Mouse (Mus musculus) liver, adult 2 months (tissue): ENCODE results near the gene Sptssb. TPM values are rescaled to one million over a fixed set of nuclear protein-coding genes. Genes with fewer than 3 reads are reported as not detected.

Experiments
- DNase-seq: peaks from one replicate; pipeline ENCODE4 v3.0.0-alpha.2; 2011; ENCODE audit warnings: low read depth, low spot score; ENCODE audit errors: extremely low read depth
- H3K27ac ChIP-seq: fragments of 200-500 bp; replicated peaks from 2 replicates; pipeline ENCODE4 v1.5.1; 2012; ENCODE audit warnings: low read depth, mild to moderate bottlenecking, control low read depth, inconsistent platforms, low read length; ENCODE audit not compliant: insufficient read depth
- H3K27me3 ChIP-seq: fragments of 200-500 bp; 2 replicates; pipeline ENCODE4 v1.6.1; 2012; ENCODE audit warnings: mild to moderate bottlenecking, moderate library complexity, low read length, inconsistent platforms; ENCODE audit not compliant: control insufficient read depth, insufficient read depth
- H3K36me3 ChIP-seq: fragments of 200-500 bp; 2 replicates; pipeline ENCODE4 v1.6.1; 2012; ENCODE audit warnings: low read length, inconsistent platforms; ENCODE audit not compliant: control insufficient read depth, insufficient read depth
- H3K4me1 ChIP-seq: fragments of 200-500 bp; 2 replicates; pipeline ENCODE4 v1.6.1; 2011; ENCODE audit warnings: low read length; ENCODE audit not compliant: control insufficient read depth, insufficient read depth
- H3K4me3 ChIP-seq: fragments of 200-500 bp; 2 replicates; pipeline ENCODE4 v1.5.1; 2011; ENCODE audit warnings: low read depth, mild to moderate bottlenecking, control low read depth, low read length, moderate library complexity; ENCODE audit not compliant: insufficient read depth
- H3K79me2 ChIP-seq: fragments of 200-500 bp; 2 replicates; pipeline ENCODE4 v1.6.1; 2012; ENCODE audit warnings: inconsistent platforms, mild to moderate bottlenecking, low read length, moderate library complexity; ENCODE audit not compliant: control insufficient read depth, insufficient read depth
- H3K9ac ChIP-seq: fragments of 200-500 bp; 2 replicates; pipeline ENCODE4 v1.6.1; 2012; ENCODE audit warnings: low read depth, mild to moderate bottlenecking, control low read depth, inconsistent platforms, low read length
- CTCF ChIP-seq: fragments of 200-500 bp; IDR thresholded peaks from 2 replicates; pipeline ENCODE4 v1.5.1; 2011; ENCODE audit warnings: low read depth, low read length, control low read depth
- POLR2A ChIP-seq: fragments of 200-500 bp; IDR thresholded peaks from 2 replicates; pipeline ENCODE4 v1.6.1; 2011; ENCODE audit warnings: low read length, control low read depth; ENCODE audit not compliant: insufficient read depth; ENCODE audit errors: extremely low read depth
- WGBS: fragments of 180-500 bp; shearing (Covaris S2); methylation state at CpG from one replicate; pipeline ENCODE4 v1.1.7; 2018; 5-methylcytosine and 5-hydroxymethylcytosine counted together
- polyA plus RNA-seq: library from polyadenylated mRNA; depleted of rRNA; stranded (reverse); fragments of >200 nt; gene quantifications from 2 replicates; pipeline ENCODE4 v1.2.3, GENCODE M21; 2012
- total RNA-seq: library from RNA; depleted of rRNA; stranded (reverse); fragments of >200 nt; gene quantifications from 2 replicates; pipeline ENCODE4 v1.2.3, GENCODE M21; 2014

Sptssb gene
- total and polyA plus RNA-seq, 2 experiments, result 0.18 to 0.64 TPM

DNA sequence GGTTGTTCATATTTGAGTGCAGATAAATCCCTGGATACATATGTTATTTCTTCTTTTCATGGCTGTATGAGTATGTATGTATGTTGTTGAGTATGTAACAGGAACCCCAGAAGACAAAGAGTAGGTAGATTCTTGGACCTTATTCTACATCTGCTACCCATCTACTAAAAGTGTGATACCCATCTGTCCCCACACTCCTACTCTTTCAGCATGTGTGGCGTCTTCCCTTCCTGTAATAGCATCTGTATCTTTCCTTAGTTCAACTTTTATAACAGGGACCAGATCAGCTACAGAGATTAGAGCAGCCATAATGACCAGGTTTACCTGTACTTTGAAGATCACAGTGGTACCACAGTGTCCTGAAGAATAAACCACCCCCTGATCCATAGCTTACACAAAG is 56.6 kb downstream of the Sptssb start:
- Histone ChIP-seq H3K27me3 (no peaks in the 10 kb centered on the region), H3K4me3 (no peak overlapping the region), H3K9ac (no peak overlapping the region), H3K27ac (no peak overlapping the region), H3K4me1 (no peaks in the 10 kb centered on the region), H3K36me3 (no peaks in the 10 kb centered on the region), H3K79me2 (no peaks in the 10 kb centered on the region)
- WGBS, result 94% methylated on average over 1 of the region's 1 CpGs
- no peak for DNase-seq
- TF ChIP-seq POLR2A (no peak), CTCF (no peak)

- no peak for TF ChIP-seq POLR2A
- Histone ChIP-seq H3K4me3 (no peak overlapping the region), H3K9ac (no peak overlapping the region), H3K27me3 (no peaks in the 10 kb centered on the region), H3K36me3 (no peaks in the 10 kb centered on the region), H3K79me2 (no peaks in the 10 kb centered on the region), H3K27ac (no peak overlapping the region), H3K4me1 (no peaks in the 10 kb centered on the region)
- DNase-seq, result no peak
- WGBS, result 79% methylated on average over 7 of the region's 7 CpGs
These were observed 58.8 kb downstream of the Sptssb start for GRCm38 (mm10) chr3:69800829-69801384.

GRCm38 (mm10) chr3:69799096-69799495 is 60.6 kb downstream of the Sptssb start:
- WGBS, result 77% methylated on average over 1 of the region's 1 CpGs
- no peak for DNase-seq

GRCm38 (mm10) chr3:69797969-69798368 is 61.8 kb downstream of the Sptssb start:
- no peaks in the 10 kb centered on the region for H3K4me1 ChIP-seq
- H3K4me3 ChIP-seq, result no peak overlapping the region
- no peak overlapping the region for H3K27ac ChIP-seq
- TF ChIP-seq CTCF, result no peak
- TF ChIP-seq POLR2A, result no peak
- no peak overlapping the region for H3K9ac ChIP-seq
- no peaks in the 10 kb centered on the region for H3K36me3 ChIP-seq
- no peaks in the 10 kb centered on the region for H3K79me2 ChIP-seq
- peak; percentile 11 for DNase-seq
- WGBS, result 47% methylated on average over 2 of the region's 2 CpGs
- no peaks in the 10 kb centered on the region for H3K27me3 ChIP-seq

More at GRCm38 (mm10) chr3:69799096-69799495, 60.6 kb downstream of the Sptssb start:
- H3K36me3 ChIP-seq, result no peaks in the 10 kb centered on the region
- no peaks in the 10 kb centered on the region for H3K27me3 ChIP-seq
- no peak overlapping the region for H3K4me3 ChIP-seq
- no peaks in the 10 kb centered on the region for H3K4me1 ChIP-seq
- H3K79me2 ChIP-seq, result no peaks in the 10 kb centered on the region
- no peak overlapping the region for H3K9ac ChIP-seq
- TF ChIP-seq POLR2A, result no peak
- TF ChIP-seq CTCF, result no peak
- no peak overlapping the region for H3K27ac ChIP-seq

GRCm38 (mm10) chr3:69797533-69797932 is 62.2 kb downstream of the Sptssb start:
- H3K9ac ChIP-seq, result no peak overlapping the region
- no peak overlapping the region for H3K27ac ChIP-seq
- no peaks in the 10 kb centered on the region for H3K79me2 ChIP-seq
- no peaks in the 10 kb centered on the region for H3K27me3 ChIP-seq
- DNase-seq, result no peak
- H3K36me3 ChIP-seq, result no peaks in the 10 kb centered on the region
- no peaks in the 10 kb centered on the region for H3K4me1 ChIP-seq
- no peak overlapping the region for H3K4me3 ChIP-seq
- no peak for TF ChIP-seq CTCF
- no peak for TF ChIP-seq POLR2A
- 91% methylated on average over 4 of the region's 4 CpGs for WGBS

DNA sequence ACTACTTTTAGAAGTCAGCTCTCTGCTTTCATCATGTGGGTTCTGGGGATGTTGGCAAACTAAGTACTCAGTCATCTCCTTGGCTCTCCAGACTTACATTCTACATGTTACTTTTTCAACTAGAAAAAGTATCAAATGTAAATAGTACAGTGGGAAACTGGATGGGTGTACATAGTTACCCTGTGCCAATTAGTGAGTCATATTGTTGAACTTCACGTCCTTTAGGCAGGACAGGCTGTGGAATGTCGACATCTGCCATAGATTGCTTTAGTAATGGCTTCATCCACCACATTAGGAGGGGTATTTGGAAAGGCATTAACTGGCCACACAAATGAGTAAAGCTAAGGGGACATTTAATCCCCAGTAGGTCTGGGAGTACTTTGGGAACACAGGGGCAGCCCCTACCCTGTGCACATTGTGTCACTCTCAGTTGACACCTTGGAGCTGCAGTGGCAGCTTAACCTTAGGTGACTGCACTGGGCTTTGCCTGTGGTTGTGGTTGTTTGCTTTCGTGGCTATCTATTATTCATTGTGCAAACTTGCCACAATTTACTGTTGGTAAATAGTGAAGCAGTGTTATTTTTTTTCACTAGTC is 66.8 kb downstream of the Sptssb start:
- Histone ChIP-seq H3K79me2 (no peaks in the 10 kb centered on the region), H3K27ac (no peak overlapping the region), H3K27me3 (no peaks in the 10 kb centered on the region), H3K4me3 (no peak overlapping the region), H3K9ac (no peak overlapping the region), H3K36me3 (no peaks in the 10 kb centered on the region), H3K4me1 (no peaks in the 10 kb centered on the region)
- DNase-seq, result no peak
- TF ChIP-seq POLR2A, result no peak
- no peak for TF ChIP-seq CTCF
- WGBS, result 29% methylated on average over 3 of the region's 3 CpGs
